Mouse (Mus musculus) thymus, adult 2 months (tissue): ENCODE data around the gene Spint3. TPM values are rescaled to one million over a fixed set of nuclear protein-coding genes. Genes with fewer than 3 reads are reported as not detected.

Source experiments
- DNase-seq: peaks from one replicate; pipeline ENCODE4 v3.0.0; 2021
- H3K27ac ChIP-seq: fragments of 200-500 bp; 2 replicates; pipeline ENCODE4 v1.5.1; 2012; ENCODE audit warnings: low read length, control low read depth; ENCODE audit not compliant: control insufficient read depth, insufficient read depth
- H3K27me3 ChIP-seq: fragments of 200-500 bp; 2 replicates; pipeline ENCODE4 v1.6.1; 2012; ENCODE audit warnings: mild to moderate bottlenecking, low read length, moderate library complexity, mixed read lengths; ENCODE audit not compliant: control insufficient read depth, insufficient read depth
- H3K36me3 ChIP-seq: fragments of 200-500 bp; 2 replicates; pipeline ENCODE4 v1.6.1; 2012; ENCODE audit warnings: mild to moderate bottlenecking, low read length, moderate library complexity; ENCODE audit not compliant: control insufficient read depth, insufficient read depth
- H3K4me1 ChIP-seq: fragments of 200-500 bp; replicated peaks from 2 replicates; pipeline ENCODE4 v1.6.1; 2012; ENCODE audit warnings: low read length; ENCODE audit not compliant: control insufficient read depth, insufficient read depth
- H3K4me3 ChIP-seq: fragments of 200-500 bp; 2 replicates; pipeline ENCODE4 v1.5.1; 2012; ENCODE audit warnings: mild to moderate bottlenecking, low read length, control low read depth, moderate library complexity; ENCODE audit not compliant: control insufficient read depth, insufficient read depth
- CTCF ChIP-seq: fragments of 200-500 bp; IDR thresholded peaks from 2 replicates; pipeline ENCODE4 v1.5.1; 2012; ENCODE audit warnings: mild to moderate bottlenecking, control low read depth, low read length, moderate library complexity, borderline replicate concordance; ENCODE audit not compliant: control insufficient read depth, poor library complexity, insufficient read depth; ENCODE audit errors: extremely low read depth
- POLR2A ChIP-seq: fragments of 200-500 bp; IDR thresholded peaks from 2 replicates; pipeline ENCODE4 v1.6.1; 2012; ENCODE audit warnings: mild to moderate bottlenecking, low read length, control low read depth, moderate library complexity; ENCODE audit not compliant: control insufficient read depth, poor library complexity, insufficient read depth; ENCODE audit errors: extremely low read depth
- WGBS: fragments of 180-500 bp; shearing (Covaris S2); methylation state at CpG from one replicate; pipeline ENCODE4 v1.1.7; 2018; 5-methylcytosine and 5-hydroxymethylcytosine counted together
- polyA plus RNA-seq: library from polyadenylated mRNA; depleted of rRNA; stranded (reverse); fragments of >200 nt; gene quantifications from 2 replicates; pipeline ENCODE4 v1.2.3, GENCODE M21; 2012

Gene Spint3
- polyA plus RNA-seq, 1 experiment = not detected

GRCm38 (mm10) chr2:164550895-164551269 is 22.4 kb downstream of the Spint3 start:
- Histone ChIP-seq H3K27ac (no peak overlapping the region), H3K4me3 (no peak overlapping the region), H3K36me3 (no peaks in the 10 kb centered on the region), H3K4me1 (no peaks in the 10 kb centered on the region; the same call in 1 of the 2 replicates), H3K27me3 (no peaks in the 10 kb centered on the region)
- TF ChIP-seq CTCF (no peak), POLR2A (no peak)
- WGBS = 6% methylated on average over 2 of the region's 2 CpGs
- no peak for DNase-seq

GRCm38 (mm10) chr2:164549963-164550894 is 23.0 kb downstream of the Spint3 start:
- 47% methylated on average over 10 of the region's 10 CpGs for WGBS
- Histone ChIP-seq H3K36me3 (no peaks in the 10 kb centered on the region), H3K4me3 (no peak overlapping the region), H3K27ac (no peak overlapping the region), H3K4me1 (no peaks in the 10 kb centered on the region; the same call in 1 of the 2 replicates), H3K27me3 (no peaks in the 10 kb centered on the region)
- no peak for DNase-seq
- TF ChIP-seq POLR2A (no peak), CTCF (no peak)

GRCm38 (mm10) chr2:164549338-164549737 is 23.9 kb downstream of the Spint3 start:
- WGBS = 71% methylated on average over 4 of the region's 4 CpGs
- no peak overlapping the region for H3K27ac ChIP-seq
- H3K4me1 ChIP-seq = peaks cover 3% of the 10 kb centered on the region
- no peaks in the 10 kb centered on the region for H3K36me3 ChIP-seq
- H3K4me3 ChIP-seq = no peak overlapping the region
- no peak for TF ChIP-seq CTCF
- H3K27me3 ChIP-seq = no peaks in the 10 kb centered on the region
- DNase-seq = no peak

GRCm38 (mm10) chr2:164544454-164545097 is 28.7 kb downstream of the Spint3 start:
- no peaks in the 10 kb centered on the region for H3K27me3 ChIP-seq
- under 1% methylated on average over 5 of the region's 5 CpGs for WGBS
- peaks cover 6% of the 10 kb centered on the region for H3K4me1 ChIP-seq
- TF ChIP-seq CTCF (no peak), POLR2A (no peak)
- H3K4me3 ChIP-seq = no peak overlapping the region
- no peaks in the 10 kb centered on the region for H3K36me3 ChIP-seq
- DNase-seq = no peak
- H3K27ac ChIP-seq = no peak overlapping the region

- H3K4me1 ChIP-seq = peaks cover 6% of the 10 kb centered on the region
- no peak for TF ChIP-seq CTCF
- H3K27ac ChIP-seq = no peak overlapping the region
- H3K27me3 ChIP-seq = no peaks in the 10 kb centered on the region
- DNase-seq = no peak
- no peaks in the 10 kb centered on the region for H3K36me3 ChIP-seq
- WGBS = 72% methylated on average over 2 of the region's 2 CpGs
- no peak overlapping the region for H3K4me3 ChIP-seq
Observed at GRCm38 (mm10) chr2:164543745-164544144, 29.5 kb downstream of the Spint3 start.

GRCm38 (mm10) chr2:164542598-164542997 is 30.7 kb downstream of the Spint3 start:
- WGBS = 89% methylated on average over 7 of the region's 7 CpGs
- no peaks in the 10 kb centered on the region for H3K27me3 ChIP-seq
- TF ChIP-seq CTCF = no peak
- no peak overlapping the region for H3K4me3 ChIP-seq
- no peaks in the 10 kb centered on the region for H3K36me3 ChIP-seq
- peaks cover 6% of the 10 kb centered on the region for H3K4me1 ChIP-seq
- DNase-seq = no peak
- no peak overlapping the region for H3K27ac ChIP-seq
